Mouse (Mus musculus): ENCODE measurements around the gene Gpc6. TPM values are rescaled to one million over a fixed set of nuclear protein-coding genes. Genes with fewer than 3 reads are reported as not detected.

Gene Gpc6
- polyA plus RNA-seq, 1 experiment from 2014 or later: 86.1 TPM

DNA sequence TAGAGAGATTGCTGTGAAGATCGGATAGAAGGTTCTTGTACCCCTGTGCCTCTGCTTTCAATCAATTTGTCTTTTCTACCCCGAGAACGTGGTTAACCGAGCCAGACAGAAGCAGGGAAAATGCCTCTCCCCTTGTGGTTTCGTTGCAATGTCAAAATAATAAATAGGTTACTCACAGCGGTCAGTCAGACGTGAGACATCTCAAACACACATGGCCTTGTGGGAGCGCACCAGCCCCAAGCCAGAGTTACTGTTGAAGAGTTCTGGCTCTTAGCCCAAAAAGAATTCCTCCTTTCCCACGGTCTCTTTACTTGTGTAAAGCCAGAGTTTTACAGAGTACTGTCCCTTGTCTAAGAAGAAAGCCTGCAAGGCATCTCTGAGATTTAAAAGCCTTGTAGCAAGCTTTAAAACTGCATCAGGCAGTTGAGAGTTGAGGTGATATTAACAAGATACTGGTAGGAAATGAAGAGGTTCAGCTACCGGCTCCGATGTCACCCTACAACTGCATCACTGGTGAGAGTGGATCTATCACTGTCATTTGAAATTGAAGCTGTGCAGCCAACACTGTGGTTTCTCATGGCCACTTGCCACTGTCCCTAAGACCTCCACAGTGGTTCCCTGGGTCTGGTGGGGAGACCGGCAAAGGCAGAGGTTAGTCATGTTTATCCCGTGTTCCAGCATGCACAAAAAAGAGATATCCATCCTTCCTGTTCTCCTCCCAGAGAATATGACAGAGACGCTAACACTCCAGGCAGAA lies 916.9 kb downstream of the Gpc6 start:
- H3K9ac ChIP-seq (replicated peaks; ENCODE audit: low read depth, low read length): no peak overlapping the region
- no peak overlapping the region; the same call in 1 of the 2 replicates for H3K4me2 ChIP-seq (replicated peaks; ENCODE audit: low read depth, low read length)
- peak; percentile 69; the same call in 1 of the 2 replicates for ATAC-seq (ENCODE audit: insufficient number of reproducible peaks, insufficient read depth, low FRiP score, low read depth)
- no peaks in the 10 kb centered on the region for H3K27me3 ChIP-seq (ENCODE audit: control insufficient read depth, insufficient read depth, low read length)
- no peaks in the 10 kb centered on the region for H3K36me3 ChIP-seq (ENCODE audit: control insufficient read depth, insufficient read depth, low read length)
- WGBS: 42% methylated on average over 14 of the region's 14 CpGs
- H3K9me3 ChIP-seq (ENCODE audit: control insufficient read depth, low read depth, low read length): no peaks in the 10 kb centered on the region
- no peak overlapping the region for H3K4me3 ChIP-seq (ENCODE audit: low read depth, low read length)
- no peak overlapping the region for H3K27ac ChIP-seq (ENCODE audit: low read length)
- H3K4me1 ChIP-seq (ENCODE audit: control insufficient read depth, insufficient read depth, low read length): peaks cover 4% of the 10 kb centered on the region; the same call in 1 of the 2 replicates

DNA sequence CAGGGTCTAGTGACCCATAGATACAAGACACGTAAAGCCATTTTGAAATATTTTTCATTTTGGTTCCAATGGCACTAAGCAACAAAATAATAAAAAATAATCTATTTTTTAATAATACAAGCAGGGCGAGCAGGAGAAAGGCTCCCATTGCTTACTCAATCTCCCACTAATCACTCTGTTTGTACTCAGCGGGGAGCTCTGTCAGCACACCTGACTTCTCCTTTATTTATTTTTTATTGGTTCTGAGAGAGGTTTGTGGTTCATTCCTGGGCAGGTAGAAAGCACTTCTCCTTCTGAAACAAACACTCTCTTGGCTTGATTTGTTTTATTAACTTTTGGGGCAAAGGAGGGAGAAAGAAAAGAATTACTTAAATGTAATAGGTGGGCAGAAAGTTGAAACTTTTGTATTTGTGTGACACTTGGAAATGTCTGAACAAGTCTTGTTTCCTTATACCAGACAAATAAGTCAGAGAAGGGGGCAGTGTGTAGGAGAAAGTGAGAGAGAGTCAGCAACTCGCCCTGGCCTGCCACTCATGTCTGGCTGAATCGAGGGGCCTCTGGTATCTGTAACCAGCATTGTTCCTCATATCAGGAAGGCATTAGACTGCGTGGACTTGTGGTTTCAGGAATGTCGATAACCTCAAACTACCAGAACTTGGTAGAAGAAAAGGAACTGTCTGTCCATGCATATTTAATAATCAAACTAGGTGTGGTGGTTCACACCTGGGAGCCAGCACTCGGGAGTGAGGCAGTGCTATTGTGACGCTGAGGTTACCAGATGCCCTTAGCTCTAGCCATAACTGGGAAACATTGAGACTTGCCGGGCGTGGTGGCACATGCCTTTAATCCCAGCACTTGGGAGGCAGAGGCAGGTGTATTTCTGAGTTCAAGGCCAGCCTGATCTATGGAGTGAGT lies 924.7 kb downstream of the Gpc6 start:
- Histone ChIP-seq H3K27ac (ENCODE audit: low read length) (peak overlapping the region; percentile 39; the same call in 1 of the 2 replicates), H3K4me3 (ENCODE audit: low read depth, low read length) (no peak overlapping the region), H3K9me3 (ENCODE audit: control insufficient read depth, low read depth, low read length) (no peaks in the 10 kb centered on the region), H3K4me1 (ENCODE audit: control insufficient read depth, insufficient read depth, low read length) (no peaks in the 10 kb centered on the region), H3K36me3 (ENCODE audit: control insufficient read depth, insufficient read depth, low read length) (no peaks in the 10 kb centered on the region), H3K4me2 (replicated peaks; ENCODE audit: low read depth, low read length) (no peak overlapping the region), H3K9ac (replicated peaks; ENCODE audit: low read depth, low read length) (no peak overlapping the region), H3K27me3 (ENCODE audit: control insufficient read depth, insufficient read depth, low read length) (no peaks in the 10 kb centered on the region)
- ATAC-seq (ENCODE audit: insufficient number of reproducible peaks, insufficient read depth, low FRiP score, low read depth): peak; percentile 85
- 70% methylated on average over 11 of the region's 11 CpGs for WGBS

GRCm38 (mm10) chr14:117852266-117852665 lies 927.2 kb downstream of the Gpc6 start:
- H3K4me2 ChIP-seq (replicated peaks; ENCODE audit: low read depth, low read length): no peak overlapping the region
- no peaks in the 10 kb centered on the region for H3K27me3 ChIP-seq (ENCODE audit: control insufficient read depth, insufficient read depth, low read length)
- no peak for ATAC-seq (ENCODE audit: insufficient number of reproducible peaks, insufficient read depth, low FRiP score, low read depth)
- H3K9ac ChIP-seq (replicated peaks; ENCODE audit: low read depth, low read length): no peak overlapping the region
- no peaks in the 10 kb centered on the region for H3K36me3 ChIP-seq (ENCODE audit: control insufficient read depth, insufficient read depth, low read length)
- no peaks in the 10 kb centered on the region for H3K9me3 ChIP-seq (ENCODE audit: control insufficient read depth, low read depth, low read length)
- no peak overlapping the region for H3K27ac ChIP-seq (ENCODE audit: low read length)
- H3K4me3 ChIP-seq (ENCODE audit: low read depth, low read length): no peak overlapping the region
- H3K4me1 ChIP-seq (ENCODE audit: control insufficient read depth, insufficient read depth, low read length): no peaks in the 10 kb centered on the region
- 80% methylated on average over 3 of the region's 3 CpGs for WGBS

DNA sequence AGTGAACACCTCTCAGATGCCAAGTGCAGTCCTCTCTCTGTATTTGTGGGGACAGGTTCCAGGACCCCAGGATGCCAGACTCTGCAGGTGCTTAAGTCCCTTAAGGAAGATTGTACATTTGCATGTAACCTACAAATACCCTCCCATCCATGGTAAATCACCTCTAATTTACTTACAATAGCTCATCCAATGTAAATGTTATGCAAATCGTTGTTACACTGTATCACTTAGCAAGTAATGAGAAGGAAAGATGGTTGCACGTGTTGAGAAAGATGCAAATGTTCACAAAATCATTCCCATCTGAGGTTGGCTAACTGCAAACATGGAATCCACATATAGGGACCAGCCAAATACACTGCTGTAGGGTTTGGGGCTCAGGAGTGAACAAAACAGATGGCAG lies 927.7 kb downstream of the Gpc6 start:
- Histone ChIP-seq H3K4me1 (ENCODE audit: control insufficient read depth, insufficient read depth, low read length) (no peaks in the 10 kb centered on the region), H3K4me2 (replicated peaks; ENCODE audit: low read depth, low read length) (no peak overlapping the region), H3K36me3 (ENCODE audit: control insufficient read depth, insufficient read depth, low read length) (no peaks in the 10 kb centered on the region), H3K9ac (replicated peaks; ENCODE audit: low read depth, low read length) (no peak overlapping the region), H3K9me3 (ENCODE audit: control insufficient read depth, low read depth, low read length) (no peaks in the 10 kb centered on the region), H3K4me3 (ENCODE audit: low read depth, low read length) (no peak overlapping the region), H3K27me3 (ENCODE audit: control insufficient read depth, insufficient read depth, low read length) (no peaks in the 10 kb centered on the region), H3K27ac (ENCODE audit: low read length) (no peak overlapping the region)
- WGBS: 97% methylated on average over 2 of the region's 2 CpGs
- no peak for ATAC-seq (ENCODE audit: insufficient number of reproducible peaks, insufficient read depth, low FRiP score, low read depth)

DNA sequence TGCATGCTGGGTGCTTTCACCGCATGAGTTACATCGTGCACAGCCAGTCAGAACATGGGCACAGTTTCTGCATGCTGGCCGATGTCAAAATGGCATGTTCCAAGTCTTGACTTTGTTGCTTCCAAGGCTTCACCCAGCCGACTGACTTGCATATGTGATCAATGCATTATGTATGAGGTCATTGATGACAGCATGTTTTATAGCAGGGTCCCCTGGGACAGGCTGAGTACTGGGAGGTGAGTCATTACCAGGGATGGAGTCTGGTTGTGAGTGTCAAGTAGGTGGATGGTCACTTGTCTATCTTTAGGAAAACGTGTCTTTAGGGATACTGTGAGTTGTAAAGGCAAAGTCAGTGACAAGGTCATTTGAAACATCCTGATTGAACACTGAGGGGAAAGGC lies 929.4 kb downstream of the Gpc6 start:
- no peaks in the 10 kb centered on the region for H3K4me1 ChIP-seq (ENCODE audit: control insufficient read depth, insufficient read depth, low read length)
- WGBS: 94% methylated on average over 5 of the region's 5 CpGs
- H3K4me2 ChIP-seq (replicated peaks; ENCODE audit: low read depth, low read length): no peak overlapping the region
- no peaks in the 10 kb centered on the region for H3K9me3 ChIP-seq (ENCODE audit: control insufficient read depth, low read depth, low read length)
- H3K4me3 ChIP-seq (ENCODE audit: low read depth, low read length): no peak overlapping the region
- no peak for ATAC-seq (ENCODE audit: insufficient number of reproducible peaks, insufficient read depth, low FRiP score, low read depth)
- no peak overlapping the region for H3K27ac ChIP-seq (ENCODE audit: low read length)
- H3K9ac ChIP-seq (replicated peaks; ENCODE audit: low read depth, low read length): no peak overlapping the region
- H3K27me3 ChIP-seq (ENCODE audit: control insufficient read depth, insufficient read depth, low read length): no peaks in the 10 kb centered on the region
- no peaks in the 10 kb centered on the region for H3K36me3 ChIP-seq (ENCODE audit: control insufficient read depth, insufficient read depth, low read length)

DNA sequence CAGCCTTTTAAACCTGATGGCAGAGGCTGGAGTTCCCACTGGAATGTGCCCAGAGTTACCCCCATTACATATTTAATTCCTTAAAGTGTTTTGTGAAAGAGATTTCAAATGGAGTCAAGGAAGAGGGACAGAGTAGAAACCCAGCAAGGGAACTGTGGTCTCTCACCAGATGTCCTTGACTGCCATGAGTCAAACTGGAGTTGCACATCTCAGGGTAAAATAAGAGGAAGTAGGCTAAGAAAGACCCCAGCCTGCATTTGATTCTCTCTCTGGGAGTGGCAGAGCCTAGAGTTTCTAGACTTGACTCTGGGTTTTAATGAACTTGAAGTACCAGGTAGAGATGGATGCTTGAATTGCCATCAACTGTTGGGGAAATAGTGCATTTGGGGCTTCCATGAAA lies 946.2 kb downstream of the Gpc6 start:
- H3K27me3 ChIP-seq (ENCODE audit: control insufficient read depth, insufficient read depth, low read length): no peaks in the 10 kb centered on the region
- no peaks in the 10 kb centered on the region for H3K4me1 ChIP-seq (ENCODE audit: control insufficient read depth, insufficient read depth, low read length)
- no peak overlapping the region for H3K9ac ChIP-seq (replicated peaks; ENCODE audit: low read depth, low read length)
- H3K9me3 ChIP-seq (ENCODE audit: control insufficient read depth, low read depth, low read length): no peaks in the 10 kb centered on the region
- H3K4me3 ChIP-seq (ENCODE audit: low read depth, low read length): no peak overlapping the region
- H3K36me3 ChIP-seq (ENCODE audit: control insufficient read depth, insufficient read depth, low read length): no peaks in the 10 kb centered on the region
- ATAC-seq (ENCODE audit: insufficient number of reproducible peaks, insufficient read depth, low FRiP score, low read depth): no peak
- H3K27ac ChIP-seq (ENCODE audit: low read length): no peak overlapping the region
- no peak overlapping the region for H3K4me2 ChIP-seq (replicated peaks; ENCODE audit: low read depth, low read length)

- no peak overlapping the region for H3K9ac ChIP-seq (replicated peaks; ENCODE audit: low read depth, low read length)
- no peak for ATAC-seq (ENCODE audit: insufficient number of reproducible peaks, insufficient read depth, low FRiP score, low read depth)
- peaks cover 3% of the 10 kb centered on the region; the same call in 1 of the 2 replicates for H3K4me1 ChIP-seq (ENCODE audit: control insufficient read depth, insufficient read depth, low read length)
- no peak overlapping the region for H3K4me3 ChIP-seq (ENCODE audit: low read depth, low read length)
- no peaks in the 10 kb centered on the region for H3K9me3 ChIP-seq (ENCODE audit: control insufficient read depth, low read depth, low read length)
- no peaks in the 10 kb centered on the region for H3K36me3 ChIP-seq (ENCODE audit: control insufficient read depth, insufficient read depth, low read length)
- no peaks in the 10 kb centered on the region for H3K27me3 ChIP-seq (ENCODE audit: control insufficient read depth, insufficient read depth, low read length)
- no peak overlapping the region for H3K27ac ChIP-seq (ENCODE audit: low read length)
- H3K4me2 ChIP-seq (replicated peaks; ENCODE audit: low read depth, low read length): no peak overlapping the region
- WGBS: 77% methylated on average over 9 of the region's 9 CpGs
Measured at GRCm38 (mm10) chr14:117879313-117879712, 954.2 kb downstream of the Gpc6 start.

- Histone ChIP-seq H3K4me1 (ENCODE audit: control insufficient read depth, insufficient read depth, low read length) (peaks cover 3% of the 10 kb centered on the region; the same call in 1 of the 2 replicates), H3K9me3 (ENCODE audit: control insufficient read depth, low read depth, low read length) (no peaks in the 10 kb centered on the region), H3K27me3 (ENCODE audit: control insufficient read depth, insufficient read depth, low read length) (no peaks in the 10 kb centered on the region), H3K36me3 (ENCODE audit: control insufficient read depth, insufficient read depth, low read length) (no peaks in the 10 kb centered on the region), H3K4me2 (replicated peaks; ENCODE audit: low read depth, low read length) (no peak overlapping the region), H3K4me3 (ENCODE audit: low read depth, low read length) (no peak overlapping the region), H3K9ac (replicated peaks; ENCODE audit: low read depth, low read length) (no peak overlapping the region), H3K27ac (ENCODE audit: low read length) (no peak overlapping the region)
- no peak for ATAC-seq (ENCODE audit: insufficient number of reproducible peaks, insufficient read depth, low FRiP score, low read depth)
- 79% methylated on average over 6 of the region's 6 CpGs for WGBS
Measured at GRCm38 (mm10) chr14:117881112-117881511, 956.0 kb downstream of the Gpc6 start.

Measured in stomach, embryonic 14.5 days (tissue).